Mouse (Mus musculus): Measurements from ENCODE around the gene Prss16. TPM values are rescaled to one million over a fixed set of nuclear protein-coding genes. Genes with fewer than 3 reads are reported as not detected.
"Not testable (repeated sequence)": the region's sequence is repeated elsewhere in the genome, so short reads cannot be mapped to it uniquely, and the experiment has no call there.

The Prss16 gene
- polyA plus RNA-seq (2012; ENCODE audit: insufficient read depth, low replicate concordance): 0.81 TPM in 1 of 2 replicates, not detected in the other

GRCm38 (mm10) chr13:22009642-22010041, at the start of gene Prss16:
Prss16 (minus strand) TSS chr13:22009742.
- no peaks in the 10 kb centered on the region for H3K36me3 ChIP-seq (replicated peaks; ENCODE audit: low read length)
- no peak for TF ChIP-seq FLI1 (IDR thresholded peaks at IDR 0.05; ENCODE audit: low read length)
- TF ChIP-seq GATA1 (IDR thresholded peaks at IDR 0.05; ENCODE audit: borderline replicate concordance, low read length): no peak
- H3K9me3 ChIP-seq: no peaks in the 10 kb centered on the region
- peaks cover 52% of the 10 kb centered on the region for H3K4me1 ChIP-seq
- peaks cover 92% of the 10 kb centered on the region for H3K27me3 ChIP-seq (replicated peaks)
- no peak within 1 kb of the TSS for H3K4me3 ChIP-seq (replicated peaks)

GRCm38 (mm10) chr13:22053754-22054153, 44.2 kb upstream of the Prss16 start:
- H3K27me3 ChIP-seq (replicated peaks): peaks cover 7% of the 10 kb centered on the region
- no peaks in the 10 kb centered on the region for H3K9me3 ChIP-seq
- H3K36me3 ChIP-seq (replicated peaks; ENCODE audit: low read length): no peaks in the 10 kb centered on the region
- no peak for TF ChIP-seq FLI1 (IDR thresholded peaks at IDR 0.05; ENCODE audit: low read length)
- no peak for TF ChIP-seq GATA1 (IDR thresholded peaks at IDR 0.05; ENCODE audit: borderline replicate concordance, low read length)
- H3K4me3 ChIP-seq (replicated peaks): no peak overlapping the region
- H3K4me1 ChIP-seq: peaks cover 30% of the 10 kb centered on the region

- peaks cover 7% of the 10 kb centered on the region for H3K27me3 ChIP-seq (replicated peaks)
- no peaks in the 10 kb centered on the region for H3K9me3 ChIP-seq
- no peaks in the 10 kb centered on the region for H3K36me3 ChIP-seq (replicated peaks; ENCODE audit: low read length)
- H3K4me3 ChIP-seq (replicated peaks): peak overlapping the region; percentile 92
- TF ChIP-seq FLI1 (IDR thresholded peaks at IDR 0.05; ENCODE audit: low read length) (no peak), GATA1 (IDR thresholded peaks at IDR 0.05; ENCODE audit: borderline replicate concordance, low read length) (no peak)
- H3K4me1 ChIP-seq: peaks cover 33% of the 10 kb centered on the region
Measured at GRCm38 (mm10) chr13:22051523-22051859, 41.9 kb upstream of the Prss16 start.

GRCm38 (mm10) chr13:22050591-22051522, 41.3 kb upstream of the Prss16 start:
- Histone ChIP-seq H3K9me3 (no peaks in the 10 kb centered on the region), H3K36me3 (replicated peaks; ENCODE audit: low read length) (no peaks in the 10 kb centered on the region), H3K4me1 (peaks cover 34% of the 10 kb centered on the region), H3K27me3 (replicated peaks) (peaks cover 5% of the 10 kb centered on the region), H3K4me3 (replicated peaks) (peak overlapping the region; percentile 92)
- TF ChIP-seq GATA1 (IDR thresholded peaks at IDR 0.05; ENCODE audit: borderline replicate concordance, low read length) (no peak), FLI1 (IDR thresholded peaks at IDR 0.05; ENCODE audit: low read length) (no peak)

GRCm38 (mm10) chr13:22049737-22050440, 40.3 kb upstream of the Prss16 start:
- TF ChIP-seq FLI1 (IDR thresholded peaks at IDR 0.05; ENCODE audit: low read length): no peak
- Histone ChIP-seq H3K9me3 (no peaks in the 10 kb centered on the region), H3K4me1 (peaks cover 42% of the 10 kb centered on the region), H3K27me3 (replicated peaks) (no peaks in the 10 kb centered on the region), H3K4me3 (replicated peaks) (peak overlapping the region; percentile 92), H3K36me3 (replicated peaks; ENCODE audit: low read length) (no peaks in the 10 kb centered on the region)

- Histone ChIP-seq H3K4me3 (replicated peaks) (no peak overlapping the region), H3K36me3 (replicated peaks; ENCODE audit: low read length) (no peaks in the 10 kb centered on the region), H3K9me3 (no peaks in the 10 kb centered on the region), H3K4me1 (peaks cover 50% of the 10 kb centered on the region), H3K27me3 (replicated peaks) (no peaks in the 10 kb centered on the region)
- no peak for TF ChIP-seq FLI1 (IDR thresholded peaks at IDR 0.05; ENCODE audit: low read length)
Measured at GRCm38 (mm10) chr13:22049041-22049440, 39.5 kb upstream of the Prss16 start.

GRCm38 (mm10) chr13:22045311-22045710, 35.8 kb upstream of the Prss16 start:
- H3K4me3 ChIP-seq (replicated peaks): no peak overlapping the region
- no peaks in the 10 kb centered on the region for H3K9me3 ChIP-seq
- no peaks in the 10 kb centered on the region for H3K36me3 ChIP-seq (replicated peaks; ENCODE audit: low read length)
- no peaks in the 10 kb centered on the region for H3K27me3 ChIP-seq (replicated peaks)
- H3K4me1 ChIP-seq: peaks cover 60% of the 10 kb centered on the region
- TF ChIP-seq GATA1 (IDR thresholded peaks at IDR 0.05; ENCODE audit: borderline replicate concordance, low read length): no peak
- no peak for TF ChIP-seq FLI1 (IDR thresholded peaks at IDR 0.05; ENCODE audit: low read length)

GRCm38 (mm10) chr13:22044432-22045155, 35.1 kb upstream of the Prss16 start:
- Histone ChIP-seq H3K4me1 (peaks cover 60% of the 10 kb centered on the region), H3K27me3 (replicated peaks) (no peaks in the 10 kb centered on the region), H3K9me3 (no peaks in the 10 kb centered on the region), H3K36me3 (replicated peaks; ENCODE audit: low read length) (no peaks in the 10 kb centered on the region), H3K4me3 (replicated peaks) (peak overlapping the region; percentile 85)
- no peak for TF ChIP-seq GATA1 (IDR thresholded peaks at IDR 0.05; ENCODE audit: borderline replicate concordance, low read length)
- TF ChIP-seq FLI1 (IDR thresholded peaks at IDR 0.05; ENCODE audit: low read length): no peak

GRCm38 (mm10) chr13:22043503-22044431, 34.2 kb upstream of the Prss16 start:
- Histone ChIP-seq H3K27me3 (replicated peaks) (no peaks in the 10 kb centered on the region), H3K4me3 (replicated peaks) (peak overlapping the region; percentile 85), H3K36me3 (replicated peaks; ENCODE audit: low read length) (no peaks in the 10 kb centered on the region), H3K9me3 (no peaks in the 10 kb centered on the region), H3K4me1 (peaks cover 55% of the 10 kb centered on the region)
- no peak for TF ChIP-seq FLI1 (IDR thresholded peaks at IDR 0.05; ENCODE audit: low read length)
- no peak for TF ChIP-seq GATA1 (IDR thresholded peaks at IDR 0.05; ENCODE audit: borderline replicate concordance, low read length)

- Histone ChIP-seq H3K4me1 (peaks cover 57% of the 10 kb centered on the region), H3K4me3 (replicated peaks) (peak within 1 kb of the TSS; percentile 89)
- not testable (repeated sequence) for H3K36me3 ChIP-seq (replicated peaks; ENCODE audit: low read length); H3K27me3 ChIP-seq (replicated peaks); H3K9me3 ChIP-seq
Measured at GRCm38 (mm10) chr13:22042568-22043502, 33.3 kb upstream of the Prss16 start, which contains the start of the genes Hist1h2ag and Hist1h2bj. Hist1h2ag (minus strand) TSS chr13:22042944. Hist1h2bj (plus strand) TSS chr13:22043214.

All from megakaryocyte, embryonic 14.5 days (primary cell).